8 mouse cellular contexts compared by ENCODE assay signal in the genomic region with DNA sequence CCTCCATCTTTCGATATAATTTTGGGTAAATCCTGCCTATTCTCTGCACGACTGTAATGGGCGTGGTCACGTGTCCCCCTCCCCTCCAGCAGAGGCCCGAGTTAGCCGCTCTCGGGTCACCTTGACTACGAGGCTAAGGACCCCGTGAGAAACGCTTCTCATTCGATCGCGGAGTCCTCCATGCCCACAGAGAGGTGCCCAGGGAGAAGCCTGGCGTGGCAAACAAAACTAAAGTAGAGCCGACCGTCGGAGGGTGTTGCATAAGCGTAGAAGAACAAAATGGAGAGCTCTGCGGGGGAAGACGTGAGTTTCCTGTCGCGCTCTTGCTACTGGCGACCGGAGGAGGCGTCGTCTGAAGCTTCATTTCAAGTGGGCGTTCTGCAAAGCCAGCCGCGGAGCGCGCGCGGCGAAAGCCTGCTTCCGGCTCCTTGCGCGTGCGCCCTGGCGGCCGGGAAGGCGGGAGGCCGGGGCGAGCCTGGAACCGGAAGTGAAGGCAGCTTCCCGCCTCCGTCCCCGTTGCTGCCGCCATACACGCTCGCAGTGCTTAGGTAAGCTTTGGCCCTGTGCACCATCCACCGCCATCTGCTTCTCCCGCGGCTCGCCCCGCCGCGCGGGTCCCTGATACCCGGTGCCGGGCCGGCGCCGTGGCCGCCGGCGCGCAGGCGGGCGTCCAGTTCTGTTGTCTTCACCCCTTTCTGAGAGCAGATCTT. TPM values are rescaled to one million over a fixed set of nuclear protein-coding genes. Genes with fewer than 3 reads are reported as not detected.
DNase-seq lines count a peak whose midpoint lies in the region; ATAC-seq lines count a peak whose summit lies in the region.

A gene (plus strand): TSS at position 442 of the 710 bp plus-strand sequence.

- H3K4me2 ChIP-seq in hindbrain, embryonic 11.5 days (replicated peaks; ENCODE audit: low read depth, low read length): peak within 1 kb of the TSS; percentile 71

- WGBS in hindbrain, embryonic 11.5 days: under 1% methylated on average over 69 of the region's 69 CpGs

- H3K9me3 ChIP-seq in hindbrain, embryonic 11.5 days (ENCODE audit: control insufficient read depth, low read length): no peaks in the 10 kb centered on the region

- peak within 1 kb of the TSS; percentile 100 for H3K9ac ChIP-seq in hindbrain, embryonic 11.5 days (ENCODE audit: low read depth, low read length)

- peak within 1 kb of the TSS; percentile 98 for H3K27ac ChIP-seq in hindbrain, embryonic 11.5 days (ENCODE audit: low read depth, low read length)

- DNase-seq in Muller cell, postnatal 12 days (ENCODE audit: inconsistent ontology term): peak; percentile 99
- DNase-seq in cerebellum, adult 9-11 months: peak; percentile 97
- peak; percentile 95 to 96 for DNase-seq in frontal cortex, adult 2 months (ENCODE audit: extremely low spot score in 1 of 2, low spot score in 1 of 2)
- peak; percentile 97 for DNase-seq in hindbrain, embryonic 11.5 days (ENCODE audit: low spot score)
- peak; percentile 94 to 97 for DNase-seq in layer of hippocampus, postnatal 10 days (ENCODE audit: low spot score in 2 of 2)
- peak; percentile 96 for DNase-seq in lung, postnatal 10 days
- peak; percentile 97 for DNase-seq in ovary, postnatal 36 days (ENCODE audit: low spot score)
- DNase-seq in thymus, postnatal 25 days: peak; percentile 97

- H3K36me3 ChIP-seq in hindbrain, embryonic 11.5 days (ENCODE audit: control insufficient read depth, insufficient read depth, low read length): peaks cover 24% of the 10 kb centered on the region

- H3K4me3 ChIP-seq in hindbrain, embryonic 11.5 days (ENCODE audit: low read depth, low read length): peak within 1 kb of the TSS; percentile 97

- ATAC-seq in hindbrain, embryonic 11.5 days (ENCODE audit: low FRiP score): peak; percentile 91

- peaks cover 27% of the 10 kb centered on the region for H3K4me1 ChIP-seq in hindbrain, embryonic 11.5 days (replicated peaks; ENCODE audit: control insufficient read depth, insufficient read depth, low read length)

- no peaks in the 10 kb centered on the region for H3K27me3 ChIP-seq in hindbrain, embryonic 11.5 days (ENCODE audit: control insufficient read depth, insufficient read depth, low read length)

RNA-seq across cellular contexts. Expression of the gene that starts here (rescaled TPM):
- 438 and 444 TPM in 2 replicates for polyA plus RNA-seq in frontal cortex, adult 2 months (2012; rRNA removed)
- 633 and 640 TPM in 2 replicates for polyA plus RNA-seq in hindbrain, embryonic 11.5 days (2014; fragmentation: Nextera tagmentation; extraction: Ambion mirVana)
- total RNA-seq in layer of hippocampus, postnatal 10 days (2021): 100 to 1,000 TPM; 257 to 272 TPM

Comparison
In these comparisons a context has a peak if more than half of its experiments do, and no peak if none do; other contexts are left out.
1. Peak in every context shown above with its lines: DNase-seq, ATAC-seq, H3K4me3 ChIP-seq and H3K27ac ChIP-seq.